Mouse (Mus musculus): Measurements from ENCODE around the gene Stra6.

Stra6 gene

GRCm38 (mm10) chr9:58063531-58063930, at the start of gene Stra6:
Stra6 (plus strand) TSS chr9:58063788.
- DNase-seq: no peak

DNA sequence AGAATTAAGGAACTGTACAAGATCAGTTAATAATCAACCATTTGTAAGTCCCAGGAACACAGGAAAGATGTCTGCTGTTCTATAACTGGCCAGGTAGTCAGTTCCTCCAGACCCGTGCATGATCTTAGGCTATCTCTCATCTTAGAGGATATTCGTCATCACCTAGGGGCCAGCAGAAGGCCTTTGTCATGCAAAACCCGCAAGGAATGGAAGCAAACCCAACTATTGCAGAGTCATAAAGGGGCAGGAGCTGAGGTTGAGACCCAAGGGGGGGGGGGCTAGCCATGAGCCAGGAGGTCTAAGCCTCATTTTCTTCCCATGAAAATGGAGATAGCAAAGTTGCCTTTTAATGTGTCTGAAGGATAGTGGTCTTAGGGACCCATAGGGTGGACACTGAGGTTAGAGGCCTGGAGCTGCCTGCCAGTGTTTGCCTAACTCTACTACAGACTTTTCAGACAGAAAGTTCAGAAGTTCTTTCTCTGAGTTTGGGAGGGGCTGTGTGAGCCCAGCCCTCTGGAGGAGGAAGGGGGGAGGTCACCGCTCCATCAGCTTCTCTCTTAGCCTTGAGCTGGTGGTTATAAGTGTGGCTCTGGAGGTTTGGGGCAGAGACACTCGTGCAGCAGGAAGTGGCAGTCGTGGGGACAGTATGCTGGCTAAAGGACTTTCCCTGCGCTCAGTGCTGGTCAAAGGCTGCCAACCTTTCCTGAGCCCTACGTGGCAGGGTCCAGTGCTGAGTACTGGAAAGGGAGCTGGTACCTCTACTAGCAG, 49.0 kb upstream of the Stra6 start:
- DNase-seq: no peak

DNA sequence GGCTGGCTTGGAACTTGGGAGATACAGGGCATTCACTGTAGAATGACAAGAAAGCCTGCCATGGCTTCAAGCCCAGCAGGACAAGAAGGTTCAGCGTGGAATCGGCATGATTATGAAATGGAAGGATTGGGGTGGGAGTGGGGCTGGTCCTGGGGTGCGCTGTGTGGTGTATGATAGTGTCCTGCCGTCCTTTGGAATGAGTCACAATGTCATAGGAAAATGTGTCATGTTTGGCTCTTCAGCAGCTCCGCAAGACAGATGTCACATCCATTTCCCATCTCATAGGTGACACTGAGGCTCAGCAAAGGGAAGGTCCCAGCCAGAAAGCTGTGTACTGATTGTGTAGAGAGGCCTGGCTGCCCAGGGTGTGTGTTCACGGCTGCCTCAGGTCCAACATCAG, 47.7 kb upstream of the Stra6 start:
- DNase-seq: no peak

- DNase-seq: no peak
Observed at GRCm38 (mm10) chr9:58016962-58017361, 46.6 kb upstream of the Stra6 start.

DNA sequence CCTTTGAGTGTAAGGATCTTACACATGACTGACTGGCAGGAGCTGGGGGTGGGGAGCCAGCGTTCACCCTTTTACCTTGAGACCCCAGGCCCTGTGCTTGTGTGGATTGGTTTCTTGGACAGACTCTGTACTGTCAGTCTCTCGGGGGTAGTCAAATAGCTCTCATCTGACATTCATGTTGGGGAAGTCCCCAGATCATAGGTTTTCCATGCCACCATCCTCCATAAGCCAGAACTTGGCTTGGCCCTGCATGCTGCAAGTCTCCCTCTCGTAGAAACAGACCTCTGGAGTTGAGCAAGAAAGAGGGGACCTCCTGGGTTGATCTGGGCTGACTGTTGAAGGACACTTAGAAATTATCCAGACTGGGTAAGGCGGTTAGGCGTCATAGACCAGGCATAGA, 45.2 kb upstream of the Stra6 start:
- no peak for DNase-seq

GRCm38 (mm10) chr9:58025995-58026394, 37.6 kb upstream of the Stra6 start:
- no peak for DNase-seq

DNA sequence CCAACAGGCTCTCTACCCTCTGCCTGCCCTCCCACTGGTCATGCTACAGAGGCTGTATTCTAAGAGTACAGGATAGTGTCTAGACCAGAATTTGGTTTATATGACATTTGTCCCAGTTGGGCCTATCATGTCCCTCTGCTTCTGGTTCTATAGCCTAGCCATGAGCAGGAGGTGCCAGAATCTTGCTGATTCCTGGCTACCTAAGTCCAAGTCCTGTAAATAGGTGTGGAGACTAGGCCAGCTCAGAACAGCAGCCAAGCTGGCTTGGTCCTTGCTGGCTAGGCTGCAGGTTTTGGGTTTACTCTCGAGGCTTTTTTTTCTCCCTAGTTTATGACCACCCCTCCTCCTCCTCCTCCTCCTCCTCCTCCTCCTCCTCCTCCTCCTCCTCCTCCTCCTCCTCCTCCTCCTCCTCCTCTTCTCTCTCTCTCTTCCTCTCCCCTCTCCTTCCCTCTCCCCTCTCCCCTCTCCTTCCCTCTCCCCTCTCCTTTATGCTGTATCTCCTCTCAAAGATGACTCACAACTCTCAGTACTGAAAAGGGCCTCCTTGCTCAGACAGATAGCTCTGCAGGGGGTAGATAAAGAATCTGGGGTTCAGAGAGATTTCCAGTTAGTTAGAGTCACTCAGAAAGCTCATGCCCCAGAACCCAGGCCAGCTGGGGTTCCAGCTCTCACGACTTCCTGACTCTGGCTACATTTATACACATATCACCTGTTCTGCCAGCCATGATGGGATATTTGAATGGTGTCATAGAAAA, 36.0 kb upstream of the Stra6 start:
- no peak for DNase-seq

- no peak for DNase-seq
Observed at GRCm38 (mm10) chr9:58028841-58029240, 34.7 kb upstream of the Stra6 start.

GRCm38 (mm10) chr9:58029635-58030034, 34.0 kb upstream of the Stra6 start:
- DNase-seq: no peak

- no peak for DNase-seq
Observed at GRCm38 (mm10) chr9:58031895-58032294, 31.7 kb upstream of the Stra6 start.

- no peak for DNase-seq
Observed at GRCm38 (mm10) chr9:58035519-58035918, 28.1 kb upstream of the Stra6 start.

DNA sequence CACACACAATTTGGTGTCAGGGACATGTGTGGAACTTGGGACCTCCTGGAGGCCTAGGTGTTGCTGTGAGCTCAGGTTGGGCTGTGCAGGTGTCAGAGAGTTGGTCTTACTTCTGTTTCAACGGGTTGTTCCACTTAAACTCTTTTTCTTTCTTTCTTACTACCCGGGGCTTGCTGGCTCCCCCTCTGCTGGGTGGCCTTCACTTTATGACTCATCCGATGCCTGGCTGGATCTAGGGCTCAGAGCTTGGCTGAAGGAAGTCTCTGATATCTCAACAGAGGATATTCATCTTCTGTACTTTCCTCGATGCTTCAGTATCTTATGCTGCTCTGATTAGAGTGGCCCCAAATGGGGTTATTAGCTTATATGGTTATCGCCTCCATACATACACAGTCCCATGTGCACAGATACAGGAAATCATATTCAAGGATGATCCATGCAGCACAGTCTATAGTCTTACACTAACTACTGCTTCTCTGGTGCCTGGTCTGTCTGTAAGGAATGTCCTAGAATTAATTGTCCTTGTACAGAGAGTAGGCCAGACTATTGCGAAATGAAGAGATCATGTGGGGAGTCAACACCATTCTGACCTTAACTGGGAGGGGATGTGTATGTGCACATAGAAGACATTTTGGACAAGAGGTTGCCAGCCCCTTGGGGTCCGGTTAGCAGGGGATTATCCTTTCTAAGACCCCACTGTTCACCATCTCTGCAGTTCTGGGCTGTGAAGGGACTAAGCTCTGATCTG, 27.5 kb upstream of the Stra6 start:
- no peak for DNase-seq

- no peak for DNase-seq
Observed at GRCm38 (mm10) chr9:58036961-58037360, 26.6 kb upstream of the Stra6 start.

DNA sequence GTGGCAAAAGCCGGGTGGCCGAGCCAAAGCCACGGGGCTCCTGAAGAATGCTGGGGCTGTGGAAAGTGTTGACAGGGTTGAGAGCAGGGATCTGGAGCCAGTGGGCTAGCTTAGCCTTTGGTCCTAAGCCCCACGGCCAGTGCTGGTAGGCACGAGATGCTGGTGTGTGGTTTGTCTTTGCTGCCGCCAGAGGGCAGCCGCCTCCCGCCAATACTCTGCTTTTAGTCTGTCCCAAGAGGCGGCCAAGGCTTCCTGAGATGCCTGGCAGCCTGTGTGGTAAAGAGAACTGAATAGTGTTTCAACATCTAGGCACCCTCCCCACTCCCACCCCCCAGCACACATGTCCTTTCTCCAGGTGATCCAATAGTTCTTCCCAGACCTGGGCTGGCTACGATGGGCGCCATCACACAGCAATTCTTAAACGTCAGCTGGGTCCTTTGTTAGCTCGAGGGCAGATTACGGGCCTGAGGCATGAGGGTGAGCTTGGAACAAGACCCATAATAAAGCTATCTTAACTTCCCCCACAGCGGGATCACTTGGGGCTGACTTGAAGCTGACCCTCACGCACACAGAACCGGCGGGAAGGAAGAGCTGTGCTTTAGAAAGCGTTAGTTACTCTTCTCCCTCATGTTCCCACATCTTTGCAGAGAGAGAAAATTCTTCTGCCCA, 25.0 kb upstream of the Stra6 start:
- DNase-seq: peak; percentile 65

DNA sequence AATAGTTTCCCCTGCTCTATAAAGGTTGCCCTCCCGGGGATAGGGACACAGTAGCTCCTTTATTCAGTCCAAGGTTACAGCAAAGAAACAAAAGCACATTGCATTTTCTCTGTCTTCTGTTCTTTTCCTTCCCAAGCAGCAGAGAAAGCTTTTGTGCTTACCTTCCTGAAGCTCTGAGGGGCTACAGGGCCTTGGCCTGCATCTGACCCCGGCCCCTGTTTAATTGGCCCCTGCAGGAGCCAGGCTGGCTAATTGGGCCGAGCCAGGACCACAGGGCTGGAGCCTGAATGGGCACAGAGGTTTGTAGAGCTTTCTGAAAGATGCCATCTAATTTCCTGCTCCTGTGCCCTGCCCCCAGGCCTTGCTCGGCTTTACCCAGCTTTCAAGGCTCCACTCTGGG, 22.6 kb upstream of the Stra6 start:
- no peak for DNase-seq

DNA sequence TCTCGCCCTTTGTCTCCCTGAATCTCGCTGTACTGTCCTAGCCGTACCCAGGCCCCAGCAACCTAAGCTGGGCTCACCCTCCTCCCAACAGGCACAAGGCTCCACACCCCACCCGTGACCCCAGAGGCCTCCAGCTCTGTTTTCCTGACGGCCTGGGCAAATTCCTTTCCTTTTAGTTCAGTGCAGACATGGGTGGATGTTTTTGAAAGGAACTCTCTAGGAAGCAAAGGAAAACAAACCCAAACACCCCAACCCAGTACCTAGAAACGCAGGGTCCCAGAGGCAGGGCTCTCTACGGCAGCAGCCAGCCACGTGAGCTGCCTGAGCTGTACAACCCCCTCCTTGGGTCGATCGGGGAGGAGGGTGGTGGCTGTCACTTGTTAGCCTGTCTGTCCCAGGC, 21.2 kb upstream of the Stra6 start:
- no peak for DNase-seq

- DNase-seq: no peak
Observed at GRCm38 (mm10) chr9:58043496-58044017, 20.0 kb upstream of the Stra6 start.

GRCm38 (mm10) chr9:58044828-58045227, 18.8 kb upstream of the Stra6 start:
- DNase-seq: no peak

GRCm38 (mm10) chr9:58045646-58046045, 17.9 kb upstream of the Stra6 start:
- DNase-seq: no peak

- DNase-seq: no peak
Observed at GRCm38 (mm10) chr9:58047061-58047460, 16.5 kb upstream of the Stra6 start.

- no peak for DNase-seq
Observed at GRCm38 (mm10) chr9:58048621-58049020, 15.0 kb upstream of the Stra6 start.

GRCm38 (mm10) chr9:58049186-58049585, 14.4 kb upstream of the Stra6 start:
- DNase-seq: no peak

GRCm38 (mm10) chr9:58049861-58050260, 13.7 kb upstream of the Stra6 start:
- no peak for DNase-seq

All from cerebellum, adult 11-12 months (tissue).